ENCODE assay signal across 10 mouse cellular contexts in the genomic region with DNA sequence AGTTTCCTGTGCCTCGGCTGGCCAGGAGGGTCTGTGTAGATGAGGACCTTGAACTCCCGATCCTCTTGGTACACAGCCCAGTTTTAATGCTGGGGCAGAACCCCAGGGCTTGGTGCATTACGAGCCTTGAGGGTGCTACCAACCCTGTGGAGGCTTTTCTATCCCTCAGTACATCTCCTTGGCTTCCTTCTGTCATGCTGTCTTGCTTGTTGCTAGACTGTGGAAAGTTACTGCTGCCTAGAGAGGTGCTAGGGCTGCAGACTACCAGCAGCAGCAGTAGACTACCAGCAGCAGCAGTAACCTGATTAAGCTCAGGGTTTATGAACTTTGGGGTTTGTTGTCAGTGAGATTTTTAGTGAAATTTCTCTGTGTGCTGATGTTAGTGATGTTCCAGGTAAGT. TPM values are rescaled to one million over a fixed set of nuclear protein-coding genes. Genes with fewer than 3 reads are reported as not detected.
A peak's percentile ranks its signal among the peaks of the same experiment; 100 is the strongest.
DNase-seq lines count a peak whose midpoint lies in the region; ATAC-seq and TF ChIP-seq lines count a peak whose summit lies in the region.
"Had no signal": no experiment of that assay in that cellular context is flagged by ENCODE, and none has a peak within 500 bp of the region (broad histone marks: within the 10 kb centered on the region; RNA-seq: fewer than 3 reads in every experiment).

No protein-coding gene starts in this region.

- ATAC-seq in heart, embryonic 14.5 days (ENCODE audit: insufficient number of reproducible peaks, insufficient read depth, low FRiP score, low read depth) = no peak
- ATAC-seq in midbrain, embryonic 13.5 days = no peak
- no peak for ATAC-seq in midbrain, embryonic 11.5 days (ENCODE audit: low FRiP score)
- ATAC-seq in hindbrain, embryonic 14.5 days (ENCODE audit: low FRiP score) = no peak
- ATAC-seq in midbrain, postnatal 0 days (ENCODE audit: low FRiP score) = no peak

- H3K9me3 ChIP-seq in heart, embryonic 14.5 days (ENCODE audit: control insufficient read depth, low read length) = no peaks in the 10 kb centered on the region
- H3K9me3 ChIP-seq in midbrain, embryonic 13.5 days = no peaks in the 10 kb centered on the region
- no peaks in the 10 kb centered on the region for H3K9me3 ChIP-seq in midbrain, embryonic 11.5 days (ENCODE audit: control insufficient read depth, low read length)
- no peaks in the 10 kb centered on the region for H3K9me3 ChIP-seq in hindbrain, embryonic 14.5 days (ENCODE audit: control insufficient read depth, low read length)
- no peaks in the 10 kb centered on the region for H3K9me3 ChIP-seq in midbrain, postnatal 0 days (ENCODE audit: low read length)
- H3K9me3 ChIP-seq: embryonic facial prominence, embryonic 12.5 days had no signal

- 76% methylated on average over 3 of the region's 3 CpGs for WGBS in heart, embryonic 14.5 days
- WGBS in midbrain, embryonic 13.5 days = 75% methylated on average over 3 of the region's 3 CpGs
- 88% methylated on average over 3 of the region's 3 CpGs for WGBS in midbrain, embryonic 11.5 days
- WGBS in hindbrain, embryonic 14.5 days = 71% methylated on average over 3 of the region's 3 CpGs
- WGBS in midbrain, postnatal 0 days = 60% methylated on average over 3 of the region's 3 CpGs

- H3K4me2 ChIP-seq in heart, embryonic 14.5 days (ENCODE audit: low read length) = no peak overlapping the region
- H3K4me2 ChIP-seq in midbrain, embryonic 13.5 days (replicated peaks) = 0 out of 2 replicates have a peak overlapping the region, but pooled peaks have one; percentile 3
- H3K4me2 ChIP-seq in midbrain, embryonic 11.5 days = no peak overlapping the region
- H3K4me2 ChIP-seq in hindbrain, embryonic 14.5 days (replicated peaks) = 0 out of 2 replicates have a peak overlapping the region, but pooled peaks have one; percentile 2
- H3K4me2 ChIP-seq in midbrain, postnatal 0 days (ENCODE audit: low read depth, low read length, poor library complexity, severe bottlenecking) = no peak overlapping the region
- H3K4me2 ChIP-seq: embryonic facial prominence, embryonic 12.5 days had no signal

- H3K27ac ChIP-seq in heart, embryonic 14.5 days (replicated peaks in 1 of 2; ENCODE audit: control insufficient read depth in 1 of 2, insufficient read depth in 1 of 2, low read depth in 2 of 2, low read length in 2 of 2) = no peak overlapping the region
- no peak overlapping the region for H3K27ac ChIP-seq in midbrain, embryonic 13.5 days
- no peak overlapping the region for H3K27ac ChIP-seq in midbrain, embryonic 11.5 days (ENCODE audit: low read depth, low read length)
- no peak overlapping the region for H3K27ac ChIP-seq in hindbrain, embryonic 14.5 days
- H3K27ac ChIP-seq in midbrain, postnatal 0 days (ENCODE audit: low read depth, low read length) = peak overlapping the region; percentile 47; the same call in 1 of the 2 replicates
- H3K27ac ChIP-seq: embryonic facial prominence, embryonic 12.5 days had no signal

- peaks cover 43 to 89% of the 10 kb centered on the region in 2 experiments for H3K4me1 ChIP-seq in heart, embryonic 14.5 days (ENCODE audit: control insufficient read depth in 2 of 2, insufficient read depth in 2 of 2, low read length in 2 of 2)
- H3K4me1 ChIP-seq in midbrain, embryonic 13.5 days (replicated peaks) = peaks cover 86% of the 10 kb centered on the region
- H3K4me1 ChIP-seq in midbrain, embryonic 11.5 days (ENCODE audit: control insufficient read depth, insufficient read depth, low read length) = peaks cover 59% of the 10 kb centered on the region
- peaks cover 83% of the 10 kb centered on the region for H3K4me1 ChIP-seq in hindbrain, embryonic 14.5 days (replicated peaks; ENCODE audit: control insufficient read depth, insufficient read depth, low read length)
- peaks cover 43% of the 10 kb centered on the region for H3K4me1 ChIP-seq in midbrain, postnatal 0 days (ENCODE audit: insufficient read depth, low read length)

- peak overlapping the region; percentile 49; the same call in 1 of the 2 replicates for H3K9ac ChIP-seq in heart, embryonic 14.5 days (ENCODE audit: low read length)
- no peak overlapping the region for H3K9ac ChIP-seq in midbrain, embryonic 13.5 days (replicated peaks)
- no peak overlapping the region for H3K9ac ChIP-seq in midbrain, embryonic 11.5 days (ENCODE audit: low read length)
- no peak overlapping the region for H3K9ac ChIP-seq in hindbrain, embryonic 14.5 days
- 0 out of 2 replicates have a peak overlapping the region, but pooled peaks have one; percentile 13 for H3K9ac ChIP-seq in midbrain, postnatal 0 days (replicated peaks; ENCODE audit: low read length, poor library complexity, severe bottlenecking)
- H3K9ac ChIP-seq: embryonic facial prominence, embryonic 12.5 days had no signal

- peaks cover 91% of the 10 kb centered on the region for H3K36me3 ChIP-seq in heart, embryonic 14.5 days (ENCODE audit: control insufficient read depth, insufficient read depth, low read length)
- peaks cover 43% of the 10 kb centered on the region for H3K36me3 ChIP-seq in midbrain, embryonic 13.5 days
- peaks cover 16% of the 10 kb centered on the region for H3K36me3 ChIP-seq in midbrain, embryonic 11.5 days (ENCODE audit: control insufficient read depth, insufficient read depth, low read length)
- peaks cover 48% of the 10 kb centered on the region for H3K36me3 ChIP-seq in hindbrain, embryonic 14.5 days (replicated peaks; ENCODE audit: control insufficient read depth, insufficient read depth)
- peaks cover 10% of the 10 kb centered on the region for H3K36me3 ChIP-seq in midbrain, postnatal 0 days (ENCODE audit: insufficient read depth, low read length)

- intact Hi-C loops in heart, postnatal 36 days (cut with DNase I) = no loop called here

- H3K27me3 ChIP-seq in heart, embryonic 14.5 days (ENCODE audit: control insufficient read depth, insufficient read depth, low read length) = no peaks in the 10 kb centered on the region
- H3K27me3 ChIP-seq in midbrain, embryonic 13.5 days = no peaks in the 10 kb centered on the region
- H3K27me3 ChIP-seq in midbrain, embryonic 11.5 days (ENCODE audit: control insufficient read depth, insufficient read depth, low read length) = no peaks in the 10 kb centered on the region
- no peaks in the 10 kb centered on the region for H3K27me3 ChIP-seq in hindbrain, embryonic 14.5 days (ENCODE audit: control insufficient read depth, insufficient read depth, low read length)
- H3K27me3 ChIP-seq in midbrain, postnatal 0 days (ENCODE audit: insufficient read depth, low read length) = no peaks in the 10 kb centered on the region
- H3K27me3 ChIP-seq: embryonic facial prominence, embryonic 12.5 days had no signal

- no peak for TF ChIP-seq CTCF in midbrain, postnatal 0 days (IDR thresholded peaks at IDR 0.05)

- DNase-seq in heart, postnatal 36 days = no peak
- no peak for DNase-seq in midbrain, embryonic 11.5 days (ENCODE audit: low spot score, missing footprints)
- no peak for DNase-seq in hindbrain, embryonic 14.5 days (ENCODE audit: low spot score)
- DNase-seq in midbrain, postnatal 0 days (ENCODE audit: low spot score) = no peak
- DNase-seq in c-Kit-positive CD71-positive TER-119-positive erythroid progenitor cells, embryonic 14.5 days (ENCODE audit: low spot score) = no peak
- DNase-seq: thymus, postnatal 25 days had no signal

- H3K4me3 ChIP-seq in heart, embryonic 14.5 days (ENCODE audit: control insufficient read depth in 1 of 2, insufficient read depth in 1 of 2, low read depth in 1 of 2, low read length in 2 of 2) = no peak overlapping the region
- H3K4me3 ChIP-seq in midbrain, embryonic 13.5 days (replicated peaks) = no peak overlapping the region
- no peak overlapping the region for H3K4me3 ChIP-seq in midbrain, embryonic 11.5 days (ENCODE audit: low read depth, low read length)
- H3K4me3 ChIP-seq in hindbrain, embryonic 14.5 days (replicated peaks; ENCODE audit: low read length) = no peak overlapping the region
- no peak overlapping the region for H3K4me3 ChIP-seq in midbrain, postnatal 0 days (ENCODE audit: low read depth, low read length)
- H3K4me3 ChIP-seq: embryonic facial prominence, embryonic 12.5 days had no signal

RNA-seq across cellular contexts. Expression of a gene that starts 5.9 kb away (rescaled TPM):
- 229 and 248 TPM in 2 replicates for polyA plus RNA-seq in heart, embryonic 14.5 days (2014; fragmentation: Nextera tagmentation; extraction: Ambion mirVana)
- 100 to 1,000 TPM; 118 to 125 TPM for total RNA-seq in heart, postnatal 36 days (2021)
- 235 and 262 TPM in 2 replicates for polyA plus RNA-seq in midbrain, embryonic 13.5 days (2015; fragmentation: Nextera tagmentation; extraction: Ambion mirVana)
- 311 and 338 TPM in 2 replicates for polyA plus RNA-seq in midbrain, embryonic 11.5 days (2014; fragmentation: Nextera tagmentation; extraction: Ambion mirVana)
- polyA plus RNA-seq in hindbrain, embryonic 14.5 days (2014; fragmentation: Nextera tagmentation; extraction: Ambion mirVana) = 200 and 229 TPM in 2 replicates
- 206 and 221 TPM in 2 replicates for total RNA-seq in midbrain, postnatal 0 days (2014; rRNA removed)
- 154 and 164 TPM in 2 replicates for polyA plus RNA-seq in midbrain, postnatal 0 days (2015; fragmentation: Nextera tagmentation; extraction: Ambion mirVana)

RNA-seq across cellular contexts. Expression of a gene that starts 23.4 kb away (rescaled TPM):
- 0.85 TPM in 1 of 2 replicates, not detected in the other for polyA plus RNA-seq in heart, embryonic 14.5 days (2014; fragmentation: Nextera tagmentation; extraction: Ambion mirVana)
- not detected for total RNA-seq in heart, postnatal 36 days (2021)
- polyA plus RNA-seq in midbrain, embryonic 13.5 days (2015; fragmentation: Nextera tagmentation; extraction: Ambion mirVana) = not detected in 2 replicates
- 0.03 TPM in 1 of 2 replicates, not detected in the other for polyA plus RNA-seq in midbrain, embryonic 11.5 days (2014; fragmentation: Nextera tagmentation; extraction: Ambion mirVana)
- 0.23 TPM in 1 of 2 replicates, not detected in the other for polyA plus RNA-seq in hindbrain, embryonic 14.5 days (2014; fragmentation: Nextera tagmentation; extraction: Ambion mirVana)
- total RNA-seq in midbrain, postnatal 0 days (2014; rRNA removed) = 0.52 TPM in 1 of 2 replicates, not detected in the other
- not detected in 2 replicates for polyA plus RNA-seq in midbrain, postnatal 0 days (2015; fragmentation: Nextera tagmentation; extraction: Ambion mirVana)
- polyA plus RNA-seq: embryonic facial prominence, embryonic 12.5 days; large intestine, adult 2 months had no signal

RNA-seq across cellular contexts. Expression of a gene that starts 42.6 kb away (rescaled TPM):
- 1.2 and 1.6 TPM in 2 replicates for polyA plus RNA-seq in heart, embryonic 14.5 days (2014; fragmentation: Nextera tagmentation; extraction: Ambion mirVana)
- total RNA-seq in heart, postnatal 36 days (2021) = 1 to 10 TPM; 1.4 to 1.7 TPM
- polyA plus RNA-seq in midbrain, embryonic 13.5 days (2015; fragmentation: Nextera tagmentation; extraction: Ambion mirVana) = 4.0 and 4.1 TPM in 2 replicates
- polyA plus RNA-seq in midbrain, embryonic 11.5 days (2014; fragmentation: Nextera tagmentation; extraction: Ambion mirVana) = 11.4 and 12.5 TPM in 2 replicates
- 1.2 and 1.5 TPM in 2 replicates for polyA plus RNA-seq in hindbrain, embryonic 14.5 days (2014; fragmentation: Nextera tagmentation; extraction: Ambion mirVana)
- total RNA-seq in midbrain, postnatal 0 days (2014; rRNA removed) = 2.0 and 2.2 TPM in 2 replicates
- 1.3 and 1.6 TPM in 2 replicates for polyA plus RNA-seq in midbrain, postnatal 0 days (2015; fragmentation: Nextera tagmentation; extraction: Ambion mirVana)

Comparison
In these comparisons a context has a peak if more than half of its experiments do, and no peak if none do; other contexts are left out.
1. H3K4me2 ChIP-seq: peak in midbrain, embryonic 13.5 days (single experiment) and hindbrain, embryonic 14.5 days (single experiment); none in heart, embryonic 14.5 days (single experiment), midbrain, embryonic 11.5 days (single experiment) and midbrain, postnatal 0 days (single experiment).
2. H3K9ac ChIP-seq: peak in heart, embryonic 14.5 days (single experiment) and midbrain, postnatal 0 days (single experiment); none in midbrain, embryonic 13.5 days (single experiment), midbrain, embryonic 11.5 days (single experiment) and hindbrain, embryonic 14.5 days (single experiment).